Mouse (Mus musculus) hindbrain, embryonic 14.5 days (tissue): Measurements from ENCODE around the gene Vmn2r124. TPM values are rescaled to one million over a fixed set of nuclear protein-coding genes. Genes with fewer than 3 reads are reported as not detected.
"Not testable (repeated sequence)": the region's sequence is repeated elsewhere in the genome, so short reads cannot be mapped to it uniquely, and the experiment has no call there.

Experiments used
- ATAC-seq: fragments of 200-750 bp; cut with Nextera tagmentation; 2 replicates; pipeline ENCODE4 v1.8.0; 2017; ENCODE audit warnings: moderate number of reproducible peaks, mild to moderate bottlenecking, moderate TSS enrichment, moderate library complexity; ENCODE audit not compliant: low FRiP score
- DNase-seq: peaks from one replicate; pipeline ENCODE4 v3.0.0-alpha.2; 2015; ENCODE audit warnings: low spot score
- H3K27ac ChIP-seq: fragments of 300-500 bp; sonication (generic); 2 replicates; pipeline ENCODE4 v1.5.1; 2014; ENCODE audit warnings: mild to moderate bottlenecking, moderate library complexity
- H3K27me3 ChIP-seq: fragments of 300-500 bp; sonication (generic); 2 replicates; pipeline ENCODE4 v1.6.1; 2014; ENCODE audit warnings: mild to moderate bottlenecking, low read length, mixed read lengths; ENCODE audit not compliant: control insufficient read depth, insufficient read depth
- H3K36me3 ChIP-seq: fragments of 300-500 bp; sonication (generic); replicated peaks from 2 replicates; pipeline ENCODE4 v1.6.1; 2014; ENCODE audit not compliant: control insufficient read depth, insufficient read depth
- H3K4me1 ChIP-seq: fragments of 300-500 bp; sonication (generic); replicated peaks from 2 replicates; pipeline ENCODE4 v1.6.1; 2014; ENCODE audit warnings: antibody characterized with exemption, low read length, mixed read lengths; ENCODE audit not compliant: control insufficient read depth, insufficient read depth
- H3K4me2 ChIP-seq: fragments of 300-500 bp; sonication (generic); replicated peaks from 2 replicates; pipeline ENCODE4 v1.6.1; 2014; ENCODE audit warnings: mild to moderate bottlenecking, moderate library complexity
- H3K4me3 ChIP-seq: fragments of 300-500 bp; sonication (generic); replicated peaks from 2 replicates; pipeline ENCODE4 v1.5.1; 2014; ENCODE audit warnings: mild to moderate bottlenecking, low read length
- H3K9ac ChIP-seq: fragments of 300-500 bp; sonication (generic); 2 replicates; pipeline ENCODE4 v1.6.1; 2014
- H3K9me3 ChIP-seq: fragments of 300-500 bp; sonication (generic); 2 replicates; pipeline ENCODE4 v1.6.1; 2016; ENCODE audit warnings: low read length; ENCODE audit not compliant: control insufficient read depth
- WGBS: fragments of 180-500 bp; shearing (Covaris S2); extraction: QIAGEN DNeasy Blood & Tissue Kit; methylation state at CpG from one replicate; pipeline ENCODE4 v1.1.7; 2014; 5-methylcytosine and 5-hydroxymethylcytosine counted together
- polyA plus RNA-seq: library from polyadenylated mRNA; unstranded; fragments of >200 nt; fragmentation: Nextera tagmentation; extraction: Ambion mirVana; gene quantifications from 2 replicates; pipeline ENCODE4 v1.2.1, GENCODE M21; 2014

The Vmn2r124 gene
- not detected in 2 replicates for polyA plus RNA-seq

GRCm38 (mm10) chr17:18049124-18049523 lies at the start of gene Vmn2r124:
TSS of gene Vmn2r124 (plus strand) at chr17:18049424.
- Histone ChIP-seq H3K9ac (no peak within 1 kb of the TSS), H3K27ac (no peak within 1 kb of the TSS), H3K9me3 (no peaks in the 10 kb centered on the region), H3K4me3 (no peak within 1 kb of the TSS), H3K27me3 (no peaks in the 10 kb centered on the region), H3K4me2 (no peak within 1 kb of the TSS), H3K36me3 (no peaks in the 10 kb centered on the region), H3K4me1 (no peaks in the 10 kb centered on the region)
- DNase-seq (no peak), ATAC-seq (no peak)
- WGBS = 58% methylated on average over 2 of the region's 2 CpGs

- no peak overlapping the region for H3K4me3 ChIP-seq
- H3K9me3 ChIP-seq = 0 out of 2 replicates have a peak, but pooled peaks cover 5% of the 10 kb centered on the region
- no peak overlapping the region for H3K4me2 ChIP-seq
- WGBS = 89% methylated on average over 1 of the region's 1 CpGs
- no peak overlapping the region for H3K27ac ChIP-seq
- DNase-seq (no peak), ATAC-seq (no peak)
- H3K9ac ChIP-seq = no peak overlapping the region
- H3K27me3 ChIP-seq = no peaks in the 10 kb centered on the region
- H3K4me1 ChIP-seq = no peaks in the 10 kb centered on the region
- no peaks in the 10 kb centered on the region for H3K36me3 ChIP-seq
These were observed 44.5 kb upstream of the Vmn2r124 start for GRCm38 (mm10) chr17:18004752-18005151.

GRCm38 (mm10) chr17:18021433-18021832 lies 27.8 kb upstream of the Vmn2r124 start, which contains the start of gene Fpr-rs4:
TSS of gene Fpr-rs4 (plus strand) at chr17:18021733.
- whole genome bisulfite sequencing = 65% methylated on average over 2 of the region's 2 CpGs
- Histone ChIP-seq H3K9me3 (peaks cover 3% of the 10 kb centered on the region; the same call in 1 of the 2 replicates), H3K27me3 (no peaks in the 10 kb centered on the region), H3K4me2 (no peak within 1 kb of the TSS), H3K4me1 (no peaks in the 10 kb centered on the region), H3K27ac (no peak within 1 kb of the TSS), H3K4me3 (no peak within 1 kb of the TSS), H3K9ac (no peak within 1 kb of the TSS), H3K36me3 (no peaks in the 10 kb centered on the region)
- DNase-seq (no peak), ATAC-seq (no peak)

- H3K4me2 ChIP-seq, ATAC-seq, H3K27me3 ChIP-seq, H3K27ac ChIP-seq, H3K4me1 ChIP-seq, H3K36me3 ChIP-seq, H3K9ac ChIP-seq, DNase-seq, H3K4me3 ChIP-seq, H3K9me3 ChIP-seq: not testable (repeated sequence)
These were observed 35.5 kb downstream of the Vmn2r124 start, which contains the start of gene Vmn2r91 for GRCm38 (mm10) chr17:18084716-18085115. TSS of gene Vmn2r91 (plus strand) at chr17:18085016.

GRCm38 (mm10) chr17:18095626-18096025 lies 46.4 kb downstream of the Vmn2r124 start:
- not testable (repeated sequence) for H3K9me3 ChIP-seq, H3K4me2 ChIP-seq, H3K27me3 ChIP-seq, ATAC-seq, DNase-seq, H3K27ac ChIP-seq, H3K36me3 ChIP-seq, H3K4me1 ChIP-seq, H3K4me3 ChIP-seq, H3K9ac ChIP-seq
- WGBS = 63% methylated on average over 1 of the region's 1 CpGs

GRCm38 (mm10) chr17:18102265-18102664 lies 53.0 kb downstream of the Vmn2r124 start:
- not testable (repeated sequence) for H3K36me3 ChIP-seq, H3K9ac ChIP-seq, H3K9me3 ChIP-seq, H3K4me3 ChIP-seq, H3K4me1 ChIP-seq, H3K4me2 ChIP-seq, ATAC-seq, H3K27ac ChIP-seq, H3K27me3 ChIP-seq, DNase-seq
- 86% methylated on average over 3 of the region's 3 CpGs for WGBS

Other genes with a start within 250 kb of the Vmn2r124 start
- 13.0 and 18.7 TPM in 2 replicates for gene Spaca6, start 222.3 kb upstream of the Vmn2r124 start, polyA plus RNA-seq
- 0.95 and 1.8 TPM in 2 replicates for gene Has1, start 194.2 kb upstream of the Vmn2r124 start, polyA plus RNA-seq
- gene Fpr1, start 165.5 kb upstream of the Vmn2r124 start, polyA plus RNA-seq = not detected in 2 replicates
- gene Fpr2, start 161.6 kb upstream of the Vmn2r124 start, polyA plus RNA-seq = 0.21 and 0.37 TPM in 2 replicates
- not detected in 2 replicates for gene Fpr3, start 161.6 kb upstream of the Vmn2r124 start, polyA plus RNA-seq
- not detected in 2 replicates for gene Fpr-rs4, start 27.7 kb upstream of the Vmn2r124 start, polyA plus RNA-seq
- gene Vmn2r91, start 35.6 kb downstream of the Vmn2r124 start, polyA plus RNA-seq = not detected in 2 replicates
- gene Vmn2r92, start 102.5 kb downstream of the Vmn2r124 start, polyA plus RNA-seq = not detected in 2 replicates
- not detected in 2 replicates for gene Vmn2r94, start 228.3 kb downstream of the Vmn2r124 start, polyA plus RNA-seq
- not detected in 2 replicates for gene Vmn2r93, start 248.7 kb downstream of the Vmn2r124 start, polyA plus RNA-seq